Mouse (Mus musculus) liver, adult (tissue): ENCODE measurements around the gene Dpy30.

Source experiments
- GATA4 ChIP-seq: IDR thresholded peaks from 2 replicates; pipeline ENCODE4 v1.6.1; 2014; ENCODE audit warnings: mild to moderate bottlenecking, low read length; ENCODE audit not compliant: insufficient replicate concordance

Gene Dpy30

DNA sequence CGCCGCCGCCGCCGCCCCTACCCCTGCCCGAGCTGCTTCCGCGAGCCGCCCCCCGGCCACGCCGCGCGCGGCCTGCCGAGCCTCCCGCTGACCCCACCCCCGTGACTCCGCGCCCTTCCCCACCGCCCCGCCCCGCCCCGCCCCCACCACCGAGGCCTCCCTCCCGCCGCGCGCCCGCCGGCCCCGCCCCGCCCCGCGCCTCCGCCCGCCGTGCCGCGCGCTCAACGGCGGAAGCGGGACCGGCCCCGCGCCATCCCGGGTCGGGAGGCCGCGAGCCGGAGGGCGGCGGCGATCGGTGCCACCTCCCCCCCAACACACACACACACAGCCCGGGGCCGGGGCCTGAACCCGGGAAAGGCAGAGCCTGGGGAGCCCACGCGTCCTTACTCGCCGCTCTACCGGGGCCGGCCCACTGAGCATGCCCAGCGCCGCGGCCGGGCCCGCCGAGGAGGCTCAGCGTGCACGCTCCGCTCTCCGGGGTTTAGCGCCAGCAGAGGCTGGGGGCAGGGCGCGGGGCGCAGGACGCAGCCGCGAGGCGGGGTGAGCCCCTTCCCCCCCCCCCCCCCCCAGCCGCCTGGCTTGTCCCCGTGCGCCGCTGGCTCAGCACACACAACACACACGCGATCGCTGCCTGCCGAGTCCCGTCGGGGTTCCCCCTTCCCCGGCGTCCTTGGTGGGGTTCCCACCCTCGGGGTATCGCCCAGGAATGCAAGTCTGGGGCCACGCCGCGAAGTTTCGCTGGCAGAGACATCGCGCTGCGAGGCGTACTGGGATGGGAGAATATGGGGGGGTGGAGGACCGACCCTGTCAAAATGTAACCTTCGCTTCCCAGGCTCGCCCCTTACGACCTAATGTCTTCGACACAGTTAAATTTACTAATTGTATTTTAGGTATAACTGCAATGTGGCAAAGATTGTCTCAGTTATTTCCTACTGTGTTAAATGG is 28.4 kb downstream of the Dpy30 start, which contains the start of gene Memo1:
Gene Memo1, minus strand, starts transcription at position 496 of the 945 bp plus-strand sequence.
- no peak for TF ChIP-seq GATA4

- TF ChIP-seq GATA4, result no peak
Measured at GRCm38 (mm10) chr17:74294426-74295025, 29.2 kb downstream of the Dpy30 start.

DNA sequence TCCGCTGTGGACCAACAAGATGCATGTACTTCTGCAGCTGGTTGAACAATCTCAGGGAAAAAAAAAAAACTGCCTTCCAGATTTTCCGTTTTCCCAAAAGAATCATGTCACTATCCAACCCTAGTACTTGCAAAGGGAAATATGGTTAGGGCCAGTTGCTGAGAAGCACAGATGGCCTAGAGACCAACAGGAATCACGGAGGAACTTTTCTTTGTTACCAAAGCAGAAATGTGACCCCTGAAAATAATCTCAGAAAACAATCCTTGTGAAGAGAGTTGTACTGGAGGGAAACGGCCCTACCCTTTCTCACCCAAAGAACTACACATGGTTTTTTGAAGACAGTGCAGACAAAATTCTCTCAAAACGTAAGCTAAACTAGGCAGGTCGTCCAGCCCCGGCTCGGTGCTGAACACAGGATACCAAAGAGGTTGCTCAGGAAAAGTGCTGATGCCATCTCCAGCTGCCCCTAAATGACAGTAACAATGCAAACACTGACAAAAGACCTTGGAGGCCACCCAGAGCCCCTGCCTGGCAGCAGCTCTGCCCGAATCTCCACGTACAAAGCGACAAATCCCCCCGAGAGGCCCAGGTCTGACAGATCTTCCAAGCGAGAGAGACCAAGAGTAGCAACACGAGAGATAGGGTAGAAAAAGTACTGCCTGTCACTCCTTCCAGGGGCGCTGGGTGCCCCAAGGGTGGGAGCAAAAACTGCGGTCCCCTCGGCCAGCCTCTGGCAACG is 29.9 kb downstream of the Dpy30 start:
- TF ChIP-seq GATA4, result no peak

DNA sequence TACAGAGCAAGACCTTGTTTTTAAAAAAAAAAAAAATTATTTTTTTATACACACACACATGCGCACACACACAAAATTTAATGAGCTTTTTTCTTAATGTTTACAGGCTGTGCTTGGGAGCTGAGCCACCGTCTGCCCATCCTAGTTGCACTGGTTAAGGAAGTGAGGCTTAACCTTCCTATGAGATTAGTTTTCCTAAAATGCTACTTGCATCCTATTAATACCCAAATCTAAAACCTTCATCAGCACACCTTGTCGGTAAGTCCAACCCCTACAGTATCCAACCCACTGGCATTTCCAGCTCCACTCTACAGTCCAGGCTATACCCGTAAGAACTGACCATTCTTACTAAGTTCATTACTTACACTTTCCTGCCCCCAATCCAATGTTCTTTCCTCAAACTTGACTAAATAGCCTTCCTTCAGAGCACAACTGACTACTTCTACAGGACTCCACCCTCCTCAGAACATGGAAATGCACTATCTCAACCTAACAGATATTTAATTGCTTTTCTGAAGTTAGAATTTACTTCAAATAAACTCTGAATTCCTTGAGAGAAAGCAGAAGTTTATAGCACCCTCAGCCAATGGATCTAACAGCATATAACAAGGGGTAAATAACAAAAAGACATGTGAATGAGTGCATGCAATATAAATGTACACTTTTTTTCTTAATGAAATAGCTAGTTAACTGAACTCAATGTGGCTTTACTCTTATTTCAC is 31.9 kb downstream of the Dpy30 start:
- no peak for TF ChIP-seq GATA4

- no peak for TF ChIP-seq GATA4
Measured at GRCm38 (mm10) chr17:74290869-74291268, 32.9 kb downstream of the Dpy30 start.

DNA sequence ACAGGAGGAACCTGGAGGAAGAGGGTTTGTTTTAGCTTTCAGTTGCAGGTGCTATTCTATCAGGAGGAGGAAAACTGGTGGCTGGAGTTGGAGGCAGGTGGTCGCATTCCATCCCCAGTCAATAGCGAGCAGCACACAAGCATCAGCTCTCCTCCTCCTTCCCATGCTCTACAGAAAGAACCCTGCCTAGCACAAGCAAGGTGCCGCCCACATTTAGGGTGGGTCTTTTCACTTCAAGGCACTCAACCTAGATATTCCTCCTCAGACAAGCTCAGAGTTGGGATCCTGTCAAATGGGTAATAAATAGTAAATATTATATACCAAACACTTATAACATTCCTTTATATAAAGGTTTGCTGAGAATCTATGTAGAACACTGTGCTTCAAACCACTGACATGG is 33.5 kb downstream of the Dpy30 start:
- TF ChIP-seq GATA4, result no peak

GRCm38 (mm10) chr17:74288626-74289025 is 35.1 kb downstream of the Dpy30 start:
- TF ChIP-seq GATA4, result no peak

- TF ChIP-seq GATA4, result no peak
Measured at GRCm38 (mm10) chr17:74286140-74286730, 37.5 kb downstream of the Dpy30 start.

- TF ChIP-seq GATA4, result no peak
Measured at GRCm38 (mm10) chr17:74285730-74286129, 38.0 kb downstream of the Dpy30 start.

GRCm38 (mm10) chr17:74284397-74285115 is 39.2 kb downstream of the Dpy30 start:
- no peak for TF ChIP-seq GATA4

DNA sequence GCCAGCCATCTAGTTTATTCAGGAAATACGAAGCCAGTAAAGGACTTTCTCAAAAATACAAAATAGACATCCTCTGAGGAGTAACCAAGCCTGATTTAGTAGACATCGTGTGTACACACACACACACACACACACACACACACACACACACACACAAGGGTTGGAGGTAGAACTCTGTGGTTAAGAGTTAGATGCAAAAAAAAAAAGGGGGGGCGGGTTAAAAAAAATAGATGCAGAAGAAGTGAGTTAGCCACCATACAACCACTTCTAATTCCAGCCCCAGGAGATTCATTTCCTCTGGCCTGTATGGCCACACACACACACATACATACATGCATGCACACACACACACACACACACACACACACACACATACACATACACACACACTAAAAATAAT is 41.7 kb downstream of the Dpy30 start:
- no peak for TF ChIP-seq GATA4

- TF ChIP-seq GATA4, result no peak
Measured at GRCm38 (mm10) chr17:74278966-74279869, 44.5 kb downstream of the Dpy30 start.

DNA sequence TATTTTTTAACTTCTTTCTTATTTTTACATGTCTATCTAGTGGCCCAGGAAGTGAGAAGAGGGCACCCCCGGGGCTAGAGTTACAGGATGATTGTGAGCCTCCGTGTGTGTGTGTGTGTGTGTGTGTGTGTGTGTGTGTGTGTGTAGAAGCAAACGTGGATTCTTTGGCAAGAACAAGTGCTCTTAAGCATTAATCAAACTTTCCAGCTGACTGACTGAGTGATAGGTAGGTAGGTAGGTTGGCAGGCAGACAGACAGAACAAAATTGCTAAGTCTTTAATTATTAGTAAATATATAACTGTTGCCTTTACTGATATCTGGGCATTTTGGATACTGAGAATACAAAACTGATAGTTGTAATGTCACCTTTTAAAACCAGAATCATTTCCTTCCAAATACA is 49.3 kb downstream of the Dpy30 start:
- no peak for TF ChIP-seq GATA4
